Mouse (Mus musculus): ENCODE results near the gene Ablim1.

GRCm38 (mm10) chr19:57363076-57363475 lies 48.4 kb upstream of the Ablim1 start:
- TF ChIP-seq EP300 (IDR thresholded peaks at IDR 0.05; ENCODE audit: low read depth): no peak
- no peak for TF ChIP-seq CTCF (IDR thresholded peaks at IDR 0.05; ENCODE audit: low read depth)
